Mouse (Mus musculus): Measurements from ENCODE around the gene Fahd1. TPM values are rescaled to one million over a fixed set of nuclear protein-coding genes. Genes with fewer than 3 reads are reported as not detected.

The Fahd1 gene
- polyA plus RNA-seq, 1 experiment = 12.6 TPM

GRCm38 (mm10) chr17:24890151-24891092, 40.3 kb upstream of the Fahd1 start:
- no peak for TF ChIP-seq CTCF (IDR thresholded peaks at IDR 0.05; ENCODE audit: control insufficient read depth, insufficient read depth, insufficient replicate concordance, low read depth, low read length)
- TF ChIP-seq POLR2A (IDR thresholded peaks at IDR 0.05; ENCODE audit: control insufficient read depth, low read depth, low read length) = peak; percentile 39; the same call in 1 of the 2 replicates
- H3K4me1 ChIP-seq (ENCODE audit: control insufficient read depth, insufficient read depth, low read length) = peaks cover 17% of the 10 kb centered on the region
- H3K27ac ChIP-seq (ENCODE audit: control insufficient read depth, insufficient read depth, low read depth, low read length) = no peak overlapping the region
- H3K27me3 ChIP-seq (ENCODE audit: control insufficient read depth, insufficient read depth, low read length) = no peaks in the 10 kb centered on the region
- peaks cover 2% of the 10 kb centered on the region for H3K36me3 ChIP-seq (ENCODE audit: control insufficient read depth, insufficient read depth, low read length)
- H3K4me3 ChIP-seq (ENCODE audit: control insufficient read depth, low read depth, low read length) = no peak overlapping the region

DNA sequence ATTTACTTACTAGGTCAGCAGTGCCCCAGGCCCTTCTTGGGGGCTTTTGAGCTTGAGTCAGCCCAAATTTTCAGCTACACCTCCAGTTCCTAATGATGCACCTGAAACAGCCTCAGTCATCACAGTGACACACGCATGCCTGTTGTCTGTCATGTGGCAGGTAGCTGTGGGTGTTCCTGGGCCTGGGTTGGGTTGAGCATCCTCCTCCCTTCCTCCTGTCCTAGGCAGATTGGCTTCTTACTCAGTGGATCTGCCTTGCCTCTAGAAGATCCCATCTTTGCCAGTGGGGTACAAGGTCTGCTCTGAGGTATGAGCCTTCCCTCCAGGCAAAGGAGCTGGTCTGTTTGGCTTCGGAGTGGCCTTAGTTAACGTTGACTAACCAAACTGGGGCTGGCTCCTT, 38.7 kb upstream of the Fahd1 start:
- Histone ChIP-seq H3K27ac (ENCODE audit: control insufficient read depth, insufficient read depth, low read depth, low read length) (no peak overlapping the region), H3K36me3 (ENCODE audit: control insufficient read depth, insufficient read depth, low read length) (peaks cover 2% of the 10 kb centered on the region), H3K4me1 (ENCODE audit: control insufficient read depth, insufficient read depth, low read length) (peaks cover 13% of the 10 kb centered on the region), H3K4me3 (ENCODE audit: control insufficient read depth, low read depth, low read length) (0 out of 2 replicates have a peak overlapping the region, but pooled peaks have one; percentile 6), H3K27me3 (ENCODE audit: control insufficient read depth, insufficient read depth, low read length) (no peaks in the 10 kb centered on the region)
- TF ChIP-seq POLR2A (IDR thresholded peaks at IDR 0.05; ENCODE audit: control insufficient read depth, low read depth, low read length) = no peak; the same call in 1 of the 2 replicates
- TF ChIP-seq CTCF (IDR thresholded peaks at IDR 0.05; ENCODE audit: control insufficient read depth, insufficient read depth, insufficient replicate concordance, low read depth, low read length) = no peak

- Histone ChIP-seq H3K4me1 (ENCODE audit: control insufficient read depth, insufficient read depth, low read length) (peaks cover 13% of the 10 kb centered on the region), H3K27ac (ENCODE audit: control insufficient read depth, insufficient read depth, low read depth, low read length) (peak overlapping the region; percentile 98), H3K36me3 (ENCODE audit: control insufficient read depth, insufficient read depth, low read length) (peaks cover 2% of the 10 kb centered on the region), H3K4me3 (ENCODE audit: control insufficient read depth, low read depth, low read length) (peak overlapping the region; percentile 99), H3K27me3 (ENCODE audit: control insufficient read depth, insufficient read depth, low read length) (no peaks in the 10 kb centered on the region)
- TF ChIP-seq CTCF (IDR thresholded peaks at IDR 0.05; ENCODE audit: control insufficient read depth, insufficient read depth, insufficient replicate concordance, low read depth, low read length) = no peak
- peak; percentile 46; the same call in 1 of the 2 replicates for TF ChIP-seq POLR2A (IDR thresholded peaks at IDR 0.05; ENCODE audit: control insufficient read depth, low read depth, low read length)
These were observed 37.3 kb upstream of the Fahd1 start for GRCm38 (mm10) chr17:24887291-24888080.

DNA sequence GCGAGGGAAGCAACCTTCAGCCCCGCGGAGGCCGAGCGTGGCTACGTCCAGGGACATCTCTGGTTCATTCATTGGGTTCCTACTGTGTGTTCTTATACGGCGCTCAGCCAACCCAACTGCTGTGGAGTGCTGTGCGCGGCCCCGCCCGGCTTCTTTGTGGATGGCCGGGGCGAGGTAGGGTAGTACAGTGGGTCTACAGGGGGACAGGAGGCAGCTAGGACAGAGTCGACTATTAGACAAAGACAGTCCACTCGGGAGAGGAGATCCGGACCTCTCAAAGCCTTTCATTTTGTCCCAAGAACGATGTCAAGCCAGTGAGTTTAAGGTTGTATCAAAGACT, 36.7 kb upstream of the Fahd1 start:
- Histone ChIP-seq H3K4me1 (ENCODE audit: control insufficient read depth, insufficient read depth, low read length) (peaks cover 13% of the 10 kb centered on the region), H3K4me3 (ENCODE audit: control insufficient read depth, low read depth, low read length) (peak overlapping the region; percentile 99), H3K36me3 (ENCODE audit: control insufficient read depth, insufficient read depth, low read length) (peaks cover 2% of the 10 kb centered on the region), H3K27me3 (ENCODE audit: control insufficient read depth, insufficient read depth, low read length) (no peaks in the 10 kb centered on the region), H3K27ac (ENCODE audit: control insufficient read depth, insufficient read depth, low read depth, low read length) (peak overlapping the region; percentile 98)
- no peak for TF ChIP-seq CTCF (IDR thresholded peaks at IDR 0.05; ENCODE audit: control insufficient read depth, insufficient read depth, insufficient replicate concordance, low read depth, low read length)
- TF ChIP-seq POLR2A (IDR thresholded peaks at IDR 0.05; ENCODE audit: control insufficient read depth, low read depth, low read length) = no peak

GRCm38 (mm10) chr17:24886134-24886931, 36.2 kb upstream of the Fahd1 start, which contains the start of the genes Nubp2 and Spsb3:
Nubp2 (minus strand) TSS chr17:24886349.
Spsb3 (plus strand) TSS chr17:24886643.
- peak within 1 kb of the TSS; percentile 99 for H3K4me3 ChIP-seq (ENCODE audit: control insufficient read depth, low read depth, low read length)
- H3K36me3 ChIP-seq (ENCODE audit: control insufficient read depth, insufficient read depth, low read length) = peaks cover 2% of the 10 kb centered on the region
- no peaks in the 10 kb centered on the region for H3K27me3 ChIP-seq (ENCODE audit: control insufficient read depth, insufficient read depth, low read length)
- peak within 1 kb of the TSS; percentile 98 for H3K27ac ChIP-seq (ENCODE audit: control insufficient read depth, insufficient read depth, low read depth, low read length)
- H3K4me1 ChIP-seq (ENCODE audit: control insufficient read depth, insufficient read depth, low read length) = peaks cover 13% of the 10 kb centered on the region
- TF ChIP-seq POLR2A (IDR thresholded peaks at IDR 0.05; ENCODE audit: control insufficient read depth, low read depth, low read length) (peak; percentile 54; the same call in 1 of the 2 replicates), CTCF (IDR thresholded peaks at IDR 0.05; ENCODE audit: control insufficient read depth, insufficient read depth, insufficient replicate concordance, low read depth, low read length) (0 out of 2 replicates have a peak, but pooled peaks have one; percentile 18)

GRCm38 (mm10) chr17:24885356-24886133, 35.4 kb upstream of the Fahd1 start:
- Histone ChIP-seq H3K4me1 (ENCODE audit: control insufficient read depth, insufficient read depth, low read length) (peaks cover 13% of the 10 kb centered on the region), H3K27ac (ENCODE audit: control insufficient read depth, insufficient read depth, low read depth, low read length) (peak overlapping the region; percentile 98), H3K4me3 (ENCODE audit: control insufficient read depth, low read depth, low read length) (peak overlapping the region; percentile 99), H3K36me3 (ENCODE audit: control insufficient read depth, insufficient read depth, low read length) (no peaks in the 10 kb centered on the region; the same call in none of the 2 replicates), H3K27me3 (ENCODE audit: control insufficient read depth, insufficient read depth, low read length) (no peaks in the 10 kb centered on the region)
- TF ChIP-seq POLR2A (IDR thresholded peaks at IDR 0.05; ENCODE audit: control insufficient read depth, low read depth, low read length) (0 out of 2 replicates have a peak, but pooled peaks have one; percentile 16), CTCF (IDR thresholded peaks at IDR 0.05; ENCODE audit: control insufficient read depth, insufficient read depth, insufficient replicate concordance, low read depth, low read length) (no peak)

All from testis, adult 2 months (tissue).